Mouse (Mus musculus) olfactory bulb, adult 2 months (tissue): Measurements from ENCODE around the gene Zfp335. TPM values are rescaled to one million over a fixed set of nuclear protein-coding genes. Genes with fewer than 3 reads are reported as not detected.

ENCODE experiments used
- H3K27ac ChIP-seq: fragments of 200-500 bp; 2 replicates; pipeline ENCODE4 v1.5.1; 2012; ENCODE audit warnings: low read depth, low read length; ENCODE audit not compliant: insufficient read depth
- H3K4me1 ChIP-seq: fragments of 200-500 bp; 2 replicates; pipeline ENCODE4 v1.6.1; 2012; ENCODE audit warnings: low read length; ENCODE audit not compliant: control insufficient read depth, insufficient read depth
- H3K4me3 ChIP-seq: fragments of 200-500 bp; 2 replicates; pipeline ENCODE4 v1.5.1; 2012; ENCODE audit warnings: mild to moderate bottlenecking, low read depth, low read length, moderate library complexity; ENCODE audit not compliant: insufficient read depth
- CTCF ChIP-seq: fragments of 200-500 bp; IDR thresholded peaks from 2 replicates; pipeline ENCODE4 v1.5.1; 2012; ENCODE audit warnings: low read depth, mild to moderate bottlenecking, low read length, moderate library complexity; ENCODE audit not compliant: insufficient read depth
- POLR2A ChIP-seq: fragments of 200-500 bp; IDR thresholded peaks from 2 replicates; pipeline ENCODE4 v1.6.1; 2012; ENCODE audit warnings: mild to moderate bottlenecking, low read depth, low read length, moderate library complexity; ENCODE audit not compliant: insufficient read depth
- WGBS: fragments of 180-500 bp; shearing (Covaris S2); methylation state at CpG from one replicate; pipeline ENCODE4 v1.1.7; 2018; 5-methylcytosine and 5-hydroxymethylcytosine counted together
- polyA plus RNA-seq: library from polyadenylated mRNA; stranded (reverse); fragments of >200 nt; gene quantifications from 2 replicates; pipeline ENCODE4 v1.2.4, GENCODE M21; 2012; ENCODE audit warnings: low replicate concordance; ENCODE audit not compliant: missing spikeins, insufficient read depth, insufficient read length

Zfp335 gene
- polyA plus RNA-seq, 1 experiment, result not detected

DNA sequence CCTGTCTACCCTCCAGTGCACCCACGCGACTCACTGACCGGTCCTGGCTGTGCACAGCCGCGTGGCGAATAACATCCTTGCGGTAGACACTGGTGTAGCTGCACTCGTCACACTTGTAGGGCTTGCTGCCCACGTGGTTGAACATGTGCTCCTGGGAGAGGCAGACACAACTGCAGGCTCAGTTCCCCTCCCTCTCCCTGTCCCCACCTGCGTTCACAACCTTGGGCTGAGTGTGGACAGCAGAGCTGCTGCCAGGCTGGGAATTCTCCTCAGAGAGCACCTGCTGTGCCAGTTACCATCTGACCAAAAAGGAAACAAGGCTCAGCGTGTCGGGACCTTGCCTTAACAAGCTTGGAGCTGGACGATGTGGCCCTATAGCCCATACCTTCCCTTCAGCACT lies 10.2 kb downstream of the Zfp335 start:
- Histone ChIP-seq H3K4me3 (no peak overlapping the region), H3K27ac (no peak overlapping the region), H3K4me1 (no peaks in the 10 kb centered on the region)
- WGBS, result 86% methylated on average over 13 of the region's 13 CpGs
- TF ChIP-seq CTCF (no peak), POLR2A (no peak)

DNA sequence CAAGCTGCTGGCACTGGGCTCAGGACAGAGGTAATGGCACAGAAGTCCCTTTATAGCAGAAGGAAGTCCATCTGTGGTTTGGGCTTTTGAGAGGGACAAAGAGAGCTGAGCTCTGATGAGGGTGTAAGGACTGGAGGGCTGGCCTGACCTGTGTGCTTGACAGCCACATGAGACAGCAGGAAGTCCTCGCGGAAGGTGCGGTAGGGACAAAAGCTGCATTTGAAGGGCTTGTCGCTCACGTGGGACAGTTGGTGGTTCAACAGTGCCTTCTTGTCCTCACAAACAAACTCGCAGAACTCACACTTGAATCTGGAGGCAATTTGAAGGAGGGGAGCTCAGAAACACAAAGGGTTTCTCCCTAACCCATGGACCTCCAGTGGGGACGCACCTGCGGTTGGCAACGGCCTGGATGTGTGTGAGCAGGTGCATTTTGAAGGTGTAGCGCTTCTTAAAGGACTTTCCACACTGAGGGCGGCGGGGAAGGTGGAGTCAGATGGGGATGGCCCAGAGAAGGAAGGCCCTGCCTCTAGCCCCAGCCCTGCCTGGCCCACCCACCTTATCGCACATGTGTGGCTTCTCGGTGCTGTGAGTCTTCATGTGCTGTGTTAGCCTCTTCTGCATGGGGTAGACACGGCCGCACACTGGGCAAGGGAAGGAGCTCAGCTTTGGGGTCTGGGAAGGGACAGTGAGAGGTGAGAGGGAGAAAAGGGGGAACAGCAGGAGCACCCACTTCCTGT lies 11.7 kb downstream of the Zfp335 start:
- Histone ChIP-seq H3K4me3 (no peak overlapping the region), H3K4me1 (no peaks in the 10 kb centered on the region), H3K27ac (no peak overlapping the region)
- WGBS, result 90% methylated on average over 16 of the region's 16 CpGs
- TF ChIP-seq CTCF, result no peak
- no peak for TF ChIP-seq POLR2A

- Histone ChIP-seq H3K27ac (no peak overlapping the region), H3K4me3 (no peak overlapping the region)
- 93% methylated on average over 15 of the region's 15 CpGs for WGBS
These were observed 12.5 kb downstream of the Zfp335 start for GRCm38 (mm10) chr2:164899034-164899433.

GRCm38 (mm10) chr2:164898008-164898407 lies 13.5 kb downstream of the Zfp335 start:
- Histone ChIP-seq H3K27ac (no peak overlapping the region), H3K4me1 (0 out of 2 replicates have a peak, but pooled peaks cover 3% of the 10 kb centered on the region), H3K4me3 (no peak overlapping the region)
- no peak for TF ChIP-seq CTCF
- TF ChIP-seq POLR2A, result no peak
- 94% methylated on average over 7 of the region's 7 CpGs for WGBS

More at GRCm38 (mm10) chr2:164899034-164899433, 12.5 kb downstream of the Zfp335 start:
- TF ChIP-seq CTCF (no peak), POLR2A (no peak)
- no peaks in the 10 kb centered on the region for H3K4me1 ChIP-seq

DNA sequence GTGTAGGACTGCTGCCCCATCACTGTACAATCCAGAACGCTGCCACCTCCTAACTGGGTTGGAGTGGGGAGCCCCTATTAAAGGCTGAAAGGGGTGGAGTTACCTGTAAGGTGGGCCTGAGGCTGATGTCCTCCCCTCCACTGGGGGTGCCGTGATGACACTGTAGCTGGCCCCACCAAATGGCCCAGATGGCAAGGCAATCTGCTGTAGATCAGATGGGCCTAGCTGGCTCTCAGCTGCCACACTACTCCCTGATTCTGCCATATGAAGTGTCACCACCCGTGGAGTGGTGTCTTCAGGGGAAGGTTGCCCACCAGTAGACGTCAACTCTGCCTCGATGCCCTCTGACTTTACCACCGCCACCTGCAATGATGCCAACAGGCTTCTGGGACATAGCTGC lies 15.7 kb downstream of the Zfp335 start:
- no peak for TF ChIP-seq POLR2A
- no peak for TF ChIP-seq CTCF
- H3K27ac ChIP-seq, result no peak overlapping the region
- 89% methylated on average over 6 of the region's 6 CpGs for WGBS
- no peak overlapping the region for H3K4me3 ChIP-seq
- peaks cover 12% of the 10 kb centered on the region for H3K4me1 ChIP-seq

DNA sequence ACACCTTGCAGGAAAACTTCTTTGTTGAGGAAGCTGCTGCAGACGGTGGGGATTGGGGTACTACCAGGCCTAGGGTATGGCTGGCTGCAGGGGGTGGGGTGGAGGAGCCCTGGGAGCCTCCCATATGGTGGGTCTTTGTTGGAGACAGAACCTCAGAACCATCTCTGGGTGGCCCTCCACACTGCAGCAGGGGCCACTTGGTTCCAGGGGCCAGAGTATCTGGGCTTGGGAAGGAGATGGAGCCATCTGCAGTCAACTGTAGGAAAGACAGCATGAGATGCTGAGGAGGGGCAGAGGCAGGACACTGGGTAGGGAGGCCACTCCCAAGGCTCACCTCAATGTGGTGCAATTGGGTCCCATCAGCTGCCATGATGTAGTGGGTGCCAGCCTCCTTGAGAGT lies 16.9 kb downstream of the Zfp335 start:
- TF ChIP-seq POLR2A (no peak), CTCF (no peak)
- WGBS, result 59% methylated on average over 1 of the region's 1 CpGs
- H3K4me3 ChIP-seq, result no peak overlapping the region
- no peak overlapping the region for H3K27ac ChIP-seq
- H3K4me1 ChIP-seq, result peaks cover 12% of the 10 kb centered on the region

DNA sequence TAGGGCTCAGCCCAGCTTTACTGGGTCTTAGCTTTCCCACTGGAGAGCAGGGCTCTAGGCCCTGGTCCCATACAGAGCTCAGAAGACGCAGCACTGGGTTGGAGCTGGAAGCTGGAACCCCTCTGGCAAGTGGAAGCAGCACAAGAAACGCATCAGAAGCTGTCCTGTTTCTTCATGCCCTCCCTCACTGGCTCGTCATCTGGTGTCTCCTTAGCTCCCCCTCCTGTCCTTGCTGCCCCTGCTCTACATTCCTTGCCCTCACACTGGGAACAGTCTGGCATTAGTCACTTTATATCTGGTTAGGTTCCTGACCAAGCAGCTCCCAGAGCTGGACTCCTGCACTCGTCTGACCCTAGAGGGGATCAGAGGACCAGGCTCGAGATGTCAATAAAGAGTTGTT lies 17.5 kb downstream of the Zfp335 start:
- H3K27ac ChIP-seq, result no peak overlapping the region

DNA sequence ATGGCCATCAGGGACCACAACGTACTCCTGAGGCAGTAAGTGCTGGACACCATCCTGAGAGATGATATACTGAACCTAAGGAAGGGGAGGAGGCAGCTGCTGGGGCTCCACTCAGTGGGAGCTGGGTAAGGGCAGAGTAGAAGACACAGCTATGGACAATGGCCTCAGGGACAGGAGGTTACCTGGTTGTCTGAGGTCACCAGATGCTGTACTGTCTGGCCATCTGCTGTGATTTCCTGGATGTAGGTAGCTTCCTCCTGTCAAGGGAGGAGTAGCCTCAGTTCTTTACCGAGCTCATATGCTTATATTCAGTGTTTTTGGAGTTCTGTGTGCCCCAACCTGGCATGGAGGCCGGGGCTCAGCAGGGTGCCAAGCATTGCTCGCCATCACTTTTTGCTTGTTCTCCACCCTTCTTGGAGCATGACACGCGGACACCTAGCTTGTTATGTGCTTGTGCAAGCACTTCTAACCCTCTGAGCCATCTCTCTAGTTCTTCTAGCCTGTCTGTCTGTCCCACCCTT lies 18.8 kb downstream of the Zfp335 start:
- TF ChIP-seq POLR2A (no peak), CTCF (no peak)
- H3K4me1 ChIP-seq, result peaks cover 12% of the 10 kb centered on the region
- 71% methylated on average over 6 of the region's 6 CpGs for WGBS
- no peak overlapping the region for H3K27ac ChIP-seq
- H3K4me3 ChIP-seq, result no peak overlapping the region

More for the DNA sequence above, 17.5 kb downstream of the Zfp335 start:
- no peak overlapping the region for H3K4me3 ChIP-seq
- peaks cover 12% of the 10 kb centered on the region for H3K4me1 ChIP-seq
- 47% methylated on average over 5 of the region's 5 CpGs for WGBS
- TF ChIP-seq POLR2A (no peak), CTCF (no peak)

DNA sequence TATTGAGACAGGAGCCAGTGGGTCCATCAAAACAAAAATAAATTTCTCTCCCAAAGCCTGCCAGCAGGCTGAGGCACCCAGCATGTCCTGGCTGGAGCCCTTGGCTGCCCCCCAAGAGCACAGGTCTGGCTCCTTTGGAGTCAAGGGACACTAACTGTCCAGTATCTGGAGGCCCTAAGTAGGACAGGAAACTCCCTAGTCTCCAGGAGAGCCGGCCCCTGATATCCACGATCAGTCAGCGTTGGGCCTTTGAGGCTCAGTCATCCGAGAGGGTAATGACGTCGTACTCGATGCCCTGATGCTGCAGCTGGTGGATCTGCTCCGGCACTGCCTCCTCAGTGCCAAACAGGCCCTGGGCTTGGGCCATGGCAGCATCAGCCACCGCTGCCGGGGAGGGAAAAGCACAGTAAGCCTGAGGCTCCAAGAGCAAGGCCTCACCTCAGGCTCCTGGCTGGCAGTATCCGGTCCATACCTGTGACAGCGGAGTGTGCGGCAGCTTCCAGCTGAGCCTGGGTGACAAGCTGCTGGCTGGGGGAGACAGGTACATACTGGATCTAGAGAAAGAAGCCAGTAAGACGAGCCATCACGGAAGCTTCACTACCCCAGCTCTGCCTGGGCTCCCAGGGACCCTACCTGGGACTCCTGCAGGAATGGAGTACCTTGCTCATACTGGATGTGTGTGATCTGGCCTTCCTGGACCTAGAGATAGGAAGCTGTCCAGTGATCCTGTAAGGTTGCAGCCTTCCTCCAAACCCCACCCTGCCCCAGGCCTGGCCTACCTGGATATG lies 19.5 kb downstream of the Zfp335 start:
- Histone ChIP-seq H3K27ac (no peak overlapping the region; the same call in 1 of the 2 replicates), H3K4me1 (peaks cover 12% of the 10 kb centered on the region), H3K4me3 (no peak overlapping the region)
- WGBS, result 46% methylated on average over 15 of the region's 15 CpGs
- TF ChIP-seq CTCF, result no peak
- no peak for TF ChIP-seq POLR2A
